25 mouse cellular contexts compared by ENCODE assay signal in the genomic region with DNA sequence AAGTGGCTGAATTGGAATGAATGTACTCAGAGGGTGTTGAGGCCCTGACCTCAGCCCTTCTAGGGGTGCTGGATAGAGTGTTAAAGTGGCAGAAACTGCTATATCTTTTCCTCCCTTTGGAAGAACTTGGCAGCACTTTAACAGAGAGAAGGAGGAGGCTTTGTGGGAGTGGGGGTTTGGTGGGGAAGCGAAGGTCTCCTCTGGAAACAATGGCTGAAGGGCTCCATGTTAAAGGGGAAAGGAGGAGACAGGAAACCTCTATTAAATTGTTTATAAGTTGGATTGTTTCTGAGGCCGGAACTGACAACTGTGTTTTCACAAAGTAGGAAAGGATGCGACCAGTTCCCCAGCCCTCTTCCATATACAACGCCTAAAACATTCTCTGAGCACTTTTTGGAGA.
A peak's percentile ranks its signal among the peaks of the same experiment; 100 is the strongest.
DNase-seq lines count a peak whose midpoint lies in the region; ATAC-seq and TF ChIP-seq lines count a peak whose summit lies in the region.
"Had no signal": no experiment of that assay in that cellular context is flagged by ENCODE, and none has a peak within 500 bp of the region (broad histone marks: within the 10 kb centered on the region; RNA-seq: fewer than 3 reads in every experiment).

No protein-coding gene starts in this region.

- H3K4me3 ChIP-seq in lung, embryonic 16.5 days (ENCODE audit: low read length), result no peak overlapping the region
- H3K4me3 ChIP-seq in lung, postnatal 0 days (ENCODE audit: low read depth, low read length), result no peak overlapping the region
- H3K4me3 ChIP-seq: embryonic facial prominence, embryonic 13.5 days; embryonic facial prominence, embryonic 15.5 days; erythroblast, embryonic 14.5 days; forebrain, embryonic 10.5 days; forebrain, embryonic 12.5 days had no signal

- H3K9ac ChIP-seq in lung, embryonic 16.5 days (ENCODE audit: low read length), result no peak overlapping the region
- H3K9ac ChIP-seq in lung, postnatal 0 days (replicated peaks; ENCODE audit: low read depth), result no peak overlapping the region
- H3K9ac ChIP-seq: embryonic facial prominence, embryonic 13.5 days; embryonic facial prominence, embryonic 15.5 days; forebrain, embryonic 12.5 days had no signal

- no peaks in the 10 kb centered on the region for H3K27me3 ChIP-seq in lung, embryonic 16.5 days (ENCODE audit: control insufficient read depth, insufficient read depth, low read depth, low read length)
- no peaks in the 10 kb centered on the region for H3K27me3 ChIP-seq in lung, postnatal 0 days (replicated peaks; ENCODE audit: insufficient read depth, low read length)
- H3K27me3 ChIP-seq: embryonic facial prominence, embryonic 13.5 days; embryonic facial prominence, embryonic 15.5 days; forebrain, embryonic 12.5 days had no signal

- WGBS in lung, embryonic 16.5 days, result 62% methylated on average over 4 of the region's 4 CpGs
- WGBS in lung, postnatal 0 days, result 59% methylated on average over 4 of the region's 4 CpGs

- DNase-seq in lung, postnatal 0 days (ENCODE audit: low spot score), result peak; percentile 63
- DNase-seq in lung, postnatal 14 days, result peak; percentile 29
- DNase-seq in lung, postnatal 36 days, result peak; percentile 46
- DNase-seq in gastrocnemius, adult 18-20 months (ENCODE audit: low spot score), result no peak
- no peak for DNase-seq in adrenal gland, postnatal 36 days
- DNase-seq in ovary, adult 18-20 months (ENCODE audit: low spot score), result no peak
- DNase-seq: adrenal gland, adult 2 months; adrenal gland, postnatal 10 days; adrenal gland, postnatal 25 days; cerebellum, adult 11 months; cerebellum, adult 18-20 months; cerebellum, adult 8-10 months; cerebellum, adult 9-11 months; cerebellum, postnatal 14 days; cerebellum, postnatal 36 days; embryo, embryonic 11 days had no signal

- ATAC-seq in lung, embryonic 16.5 days (ENCODE audit: low read depth), result peak; percentile 52
- ATAC-seq in lung, postnatal 0 days, result peak; percentile 79
- ATAC-seq in megakaryocyte, adult 5-6 weeks (ENCODE audit: poor library complexity, severe bottlenecking), result no peak
- ATAC-seq: forebrain, embryonic 14.5 days; forebrain, embryonic 16.5 days had no signal

- no peaks in the 10 kb centered on the region for H3K4me1 ChIP-seq in lung, embryonic 16.5 days (replicated peaks; ENCODE audit: control insufficient read depth, insufficient read depth, low read length)
- H3K4me1 ChIP-seq in lung, postnatal 0 days (ENCODE audit: insufficient read depth, low read depth, low read length), result no peaks in the 10 kb centered on the region
- H3K4me1 ChIP-seq: embryonic facial prominence, embryonic 13.5 days; forebrain, embryonic 10.5 days; forebrain, embryonic 12.5 days had no signal

- H3K4me2 ChIP-seq in lung, embryonic 16.5 days (ENCODE audit: low read depth, low read length), result no peak overlapping the region
- H3K4me2 ChIP-seq in lung, postnatal 0 days (replicated peaks; ENCODE audit: low read depth, low read length), result no peak overlapping the region
- H3K4me2 ChIP-seq: embryonic facial prominence, embryonic 13.5 days; embryonic facial prominence, embryonic 15.5 days; forebrain, embryonic 12.5 days had no signal

- no peaks in the 10 kb centered on the region for H3K36me3 ChIP-seq in lung, embryonic 16.5 days (ENCODE audit: control insufficient read depth, insufficient read depth, low read length)
- no peaks in the 10 kb centered on the region for H3K36me3 ChIP-seq in lung, postnatal 0 days (ENCODE audit: insufficient read depth, low read length)
- H3K36me3 ChIP-seq: embryonic facial prominence, embryonic 13.5 days; embryonic facial prominence, embryonic 15.5 days; forebrain, embryonic 10.5 days; forebrain, embryonic 12.5 days had no signal

- TF ChIP-seq CTCF in lung, postnatal 0 days (IDR thresholded peaks at IDR 0.05), result no peak

- peak overlapping the region; percentile 28; the same call in 1 of the 2 replicates for H3K27ac ChIP-seq in lung, embryonic 16.5 days (ENCODE audit: low read length)
- peak overlapping the region; percentile 2; the same call in 1 of the 2 replicates for H3K27ac ChIP-seq in lung, postnatal 0 days (ENCODE audit: low read length)
- H3K27ac ChIP-seq: embryonic facial prominence, embryonic 13.5 days; embryonic facial prominence, embryonic 15.5 days; forebrain, embryonic 10.5 days; forebrain, embryonic 12.5 days had no signal

- no peaks in the 10 kb centered on the region for H3K9me3 ChIP-seq in lung, embryonic 16.5 days (ENCODE audit: control insufficient read depth, low read length)
- H3K9me3 ChIP-seq in lung, postnatal 0 days (ENCODE audit: low read length), result no peaks in the 10 kb centered on the region
- H3K9me3 ChIP-seq: embryonic facial prominence, embryonic 13.5 days; embryonic facial prominence, embryonic 15.5 days; forebrain, embryonic 10.5 days; forebrain, embryonic 12.5 days had no signal

- TF ChIP-seq EP300 in lung, postnatal 0 days (IDR thresholded peaks at IDR 0.05), result peak; percentile 75

Comparison
In these comparisons a context has a peak if more than half of its experiments do, and no peak if none do; other contexts are left out.
1. DNase-seq: peak in lung, postnatal 0 days (single experiment), lung, postnatal 14 days (single experiment) and lung, postnatal 36 days (single experiment); none in gastrocnemius, adult 18-20 months (single experiment), adrenal gland, postnatal 36 days (0 of 2) and ovary, adult 18-20 months (single experiment).